Mouse (Mus musculus): ENCODE measurements around the gene Sav1.

The Sav1 gene

DNA sequence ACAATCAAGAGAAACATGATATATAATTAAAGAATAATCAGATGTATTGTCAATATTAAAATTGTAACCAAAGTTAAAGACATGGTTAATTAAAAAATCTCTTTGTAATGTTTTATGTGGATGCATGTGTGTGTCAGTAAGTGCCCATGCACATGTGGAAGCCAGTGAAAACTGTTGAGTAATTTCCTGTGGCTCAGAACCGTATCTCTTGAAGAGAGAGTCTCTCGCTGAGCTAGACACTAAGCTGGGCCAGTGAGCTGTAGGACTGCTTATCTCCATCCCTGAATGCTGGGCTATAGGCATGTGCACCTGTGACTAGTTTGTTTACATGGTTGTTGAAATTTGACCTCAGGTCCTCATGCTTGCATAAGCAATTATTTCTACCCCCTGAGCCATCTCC is 29.4 kb downstream of the Sav1 start:
- no peak for DNase-seq (ENCODE audit: low spot score)

DNA sequence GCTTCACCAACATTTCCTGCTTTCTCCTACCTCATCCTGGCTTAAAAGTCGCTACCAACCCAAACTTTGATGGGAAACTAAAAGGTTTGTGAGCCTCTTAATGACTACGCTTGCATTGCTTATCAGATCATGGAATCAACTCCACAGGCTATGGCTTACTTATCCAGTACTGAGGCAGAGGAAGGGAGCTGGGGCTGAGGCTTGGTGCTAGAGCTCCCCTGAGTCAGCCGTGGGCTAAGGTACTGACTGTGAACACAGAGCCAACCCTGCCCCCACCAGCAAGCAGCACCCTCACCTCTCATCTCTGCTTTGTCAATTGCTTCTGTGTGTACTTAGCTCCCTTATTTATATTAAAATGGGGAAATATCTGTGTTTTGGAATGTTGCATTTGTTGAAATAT is 39.3 kb downstream of the Sav1 start:
- no peak for DNase-seq (ENCODE audit: low spot score)

DNA sequence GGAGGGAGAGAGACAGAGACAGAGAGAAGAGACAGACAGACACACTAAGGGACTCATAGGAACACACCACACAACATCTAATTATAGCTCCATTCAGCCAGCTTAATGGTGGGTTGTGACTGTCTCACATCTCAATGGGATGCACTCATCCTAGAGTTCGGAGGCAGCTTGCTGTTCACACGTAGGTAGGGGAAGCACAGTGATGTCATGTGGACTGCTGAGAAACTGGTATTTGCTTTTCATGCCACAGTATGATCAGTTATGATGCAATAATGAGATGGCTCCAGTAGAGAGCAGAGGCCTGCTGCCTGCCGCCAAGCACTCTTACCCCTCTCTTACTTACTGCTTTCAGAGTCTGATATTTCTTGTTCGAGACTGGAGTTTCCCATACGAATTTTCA is 40.9 kb downstream of the Sav1 start:
- no peak for DNase-seq (ENCODE audit: low spot score)

DNA sequence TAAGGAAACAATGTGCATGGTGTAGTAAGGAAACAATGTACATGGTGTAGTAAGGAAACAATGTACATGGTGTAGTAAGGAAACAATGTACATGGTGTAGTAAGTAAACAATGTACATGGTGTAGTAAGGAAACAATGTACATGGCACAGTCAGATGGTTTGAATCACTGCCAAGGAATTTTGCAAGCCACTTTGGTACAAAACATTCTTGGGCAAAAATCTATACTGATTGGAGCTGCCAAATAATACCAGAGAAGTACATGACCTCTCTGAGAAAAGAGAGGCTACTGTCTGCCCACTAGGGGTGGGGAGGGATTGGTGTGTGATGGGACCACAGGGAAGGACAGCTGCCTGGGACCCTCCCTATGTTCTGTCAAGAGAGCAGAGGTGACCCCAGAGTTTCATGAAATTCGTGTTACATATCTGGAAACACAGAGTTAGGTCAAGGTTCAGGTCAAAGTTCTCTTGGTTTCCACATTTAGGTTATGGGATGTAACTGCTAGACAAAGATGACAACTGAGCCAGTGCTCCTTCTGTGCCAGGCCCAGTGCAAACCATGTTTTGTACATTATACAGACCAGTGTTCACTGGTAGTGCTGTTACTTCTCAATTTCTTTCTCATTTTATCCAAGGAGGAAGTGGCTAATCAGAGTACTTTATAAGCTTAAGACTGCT is 45.0 kb downstream of the Sav1 start:
- DNase-seq (ENCODE audit: low spot score), result peak; percentile 27

DNA sequence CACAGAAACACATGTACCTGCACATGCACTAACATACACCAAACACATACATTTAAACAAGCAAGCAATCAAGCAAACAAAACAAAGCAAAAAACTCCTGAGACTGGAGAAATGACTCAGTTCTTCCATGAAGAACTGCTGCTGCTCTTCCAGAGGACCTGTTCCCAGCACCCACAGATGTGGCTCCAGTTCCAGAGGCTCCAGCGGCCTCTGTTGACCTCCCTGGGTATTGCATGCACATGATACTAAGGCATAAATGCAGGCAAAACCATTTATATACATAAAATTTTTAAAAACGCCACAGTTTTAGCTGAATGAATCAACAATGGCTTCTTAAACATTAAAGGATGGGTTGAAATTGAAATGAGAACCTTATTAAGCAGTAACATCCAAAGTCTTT is 47.5 kb downstream of the Sav1 start:
- DNase-seq (ENCODE audit: low spot score), result peak; percentile 8

DNA sequence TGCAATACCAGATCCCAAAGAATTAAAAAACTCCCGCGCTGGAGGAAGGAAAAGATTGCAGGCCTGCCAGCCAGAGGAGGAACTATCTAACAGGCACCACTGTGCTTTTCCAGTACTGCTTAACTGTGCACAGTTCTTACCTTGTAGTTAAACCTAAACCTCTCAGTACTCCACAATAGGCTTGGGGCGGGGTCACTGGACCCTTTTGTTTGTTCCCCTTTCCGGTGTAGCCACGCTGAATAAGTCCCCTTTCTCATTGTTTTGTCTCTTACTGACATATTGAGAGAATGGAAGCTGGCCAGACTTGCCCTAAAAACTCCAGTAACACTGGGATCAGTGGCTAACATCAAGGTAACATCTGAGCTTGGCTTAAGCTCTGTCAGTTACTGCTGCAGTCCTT is 49.1 kb downstream of the Sav1 start:
- DNase-seq (ENCODE audit: low spot score), result no peak

DNA sequence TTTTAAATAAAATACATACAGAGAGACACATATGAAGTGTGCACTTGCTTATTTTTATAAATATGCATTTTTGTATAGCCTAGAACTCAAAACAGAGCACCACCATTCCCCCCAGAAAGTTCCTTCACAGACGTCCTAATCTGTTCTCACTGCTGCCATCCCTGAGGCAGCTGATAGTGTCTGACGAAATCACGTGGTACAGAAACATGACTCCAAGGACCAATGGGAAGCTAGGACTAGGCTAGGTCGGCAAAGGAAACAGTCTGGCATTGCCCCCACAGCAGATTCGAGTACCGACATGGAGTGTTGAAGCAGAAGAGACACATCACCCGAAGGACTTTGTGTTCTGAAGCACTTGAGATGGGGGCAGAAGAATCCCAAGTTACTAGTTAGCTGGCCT is 60.1 kb downstream of the Sav1 start:
- no peak for DNase-seq (ENCODE audit: low spot score)

DNA sequence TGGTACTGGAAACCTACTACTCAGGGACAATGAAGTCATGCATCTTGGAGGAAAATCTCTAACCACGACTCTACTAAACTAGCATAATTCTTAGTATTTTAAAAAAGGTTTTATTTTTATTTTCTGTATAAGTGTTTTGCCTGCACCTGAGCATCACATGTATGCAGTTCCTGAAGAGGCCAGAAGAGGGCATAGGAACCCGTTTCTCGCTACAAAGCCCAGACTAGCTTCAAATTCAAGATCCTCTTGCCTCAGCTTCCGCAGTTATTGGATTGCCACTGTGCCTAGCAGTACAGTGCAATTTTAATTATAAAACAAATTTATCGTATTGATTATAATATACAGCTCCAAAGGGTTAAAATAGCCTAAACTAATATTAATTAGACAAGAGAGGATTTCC is 62.8 kb downstream of the Sav1 start:
- DNase-seq (ENCODE audit: low spot score), result peak; percentile 65

DNA sequence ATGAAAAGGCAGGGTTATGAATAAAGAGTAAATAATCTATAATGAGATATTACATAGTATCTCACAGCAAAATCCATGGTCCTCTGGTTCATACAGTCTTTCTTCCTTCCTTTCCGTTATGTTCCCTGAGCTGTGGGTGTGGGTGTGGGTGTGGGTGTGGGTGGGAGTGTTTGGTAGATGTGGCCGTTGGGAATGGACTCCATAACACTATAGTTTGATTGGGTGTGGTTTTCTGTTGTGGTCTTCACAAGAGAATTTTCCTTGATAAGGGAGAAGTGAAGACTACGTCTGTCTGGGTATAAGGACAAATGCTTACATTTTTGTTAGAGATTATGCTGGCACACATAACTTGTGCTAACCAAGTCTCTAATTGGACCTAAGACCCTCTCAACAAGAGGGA is 63.2 kb downstream of the Sav1 start:
- DNase-seq (ENCODE audit: low spot score), result no peak

DNA sequence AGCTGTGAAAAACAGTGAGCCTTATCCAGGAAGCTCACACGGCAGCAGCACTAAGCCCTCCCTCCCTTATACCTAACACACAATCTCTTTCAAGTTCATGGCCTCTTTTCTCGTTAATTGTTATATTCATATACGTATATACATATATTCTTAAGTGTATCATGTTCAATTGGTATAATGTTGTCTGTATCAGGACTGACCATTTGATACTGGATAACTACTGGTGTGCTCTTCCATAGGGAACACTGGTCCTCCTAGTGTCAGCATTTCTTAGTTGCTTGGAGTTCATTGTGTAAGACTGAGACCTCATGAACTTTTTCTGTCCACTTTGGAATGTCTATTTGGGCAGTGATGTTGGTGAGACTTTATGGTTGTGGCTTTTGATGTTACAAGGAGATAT is 63.7 kb downstream of the Sav1 start:
- DNase-seq (ENCODE audit: low spot score), result no peak

DNA sequence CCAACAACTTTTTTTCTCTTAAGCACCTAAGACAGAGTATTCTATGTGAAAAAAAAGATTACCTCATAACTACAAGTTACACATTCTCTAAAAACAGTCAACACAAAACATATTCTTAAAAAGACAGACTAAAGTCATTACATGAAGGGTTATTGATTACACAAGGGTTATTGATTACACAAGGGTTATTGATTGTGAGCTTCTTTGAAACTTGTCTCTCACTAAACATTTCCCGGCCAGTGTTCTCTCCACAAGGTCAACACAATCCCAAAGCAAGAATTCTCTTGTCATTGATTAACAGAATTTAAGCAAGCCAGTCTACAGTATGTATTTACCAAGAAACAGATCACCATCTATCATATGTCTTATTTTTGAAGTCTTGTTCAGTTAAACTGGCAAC is 64.7 kb downstream of the Sav1 start:
- DNase-seq (ENCODE audit: low spot score), result no peak

DNA sequence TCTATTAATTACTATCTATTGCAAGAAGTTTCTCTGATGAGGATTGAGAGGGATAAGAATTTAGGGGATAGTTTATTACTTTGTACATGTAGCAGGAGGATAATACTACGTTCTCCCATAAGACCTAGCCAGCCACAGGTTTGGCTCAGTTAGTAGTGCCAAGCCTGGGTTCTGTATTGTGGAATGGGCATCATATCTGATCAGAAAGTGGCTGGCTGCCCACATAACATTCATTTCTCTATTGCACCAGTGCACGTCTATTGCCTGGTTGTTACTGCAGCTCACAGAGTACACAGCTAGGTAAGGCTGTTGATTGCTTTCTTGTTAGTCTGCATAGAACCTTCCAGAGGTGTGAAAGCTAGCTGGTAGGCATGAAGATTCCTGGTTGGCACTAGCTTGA is 68.9 kb downstream of the Sav1 start:
- no peak for DNase-seq (ENCODE audit: low spot score)
